Mouse (Mus musculus) kidney, adult 9 months (tissue): ENCODE measurements at regions not wholly inside any gene's neighbourhood (a gene's known extent, or its start where the extent isn't known, plus 50 kb on each side); places are given as distances from the start of the nearest gene placed in this dataset.

Source experiments
- DNase-seq: peaks from one replicate; pipeline ENCODE4 v3.0.0; 2022

GRCm38 (mm10) chr3:145705317-145705716, 53.2 kb upstream of the Ddah1 start:
- no peak for DNase-seq

- no peak for DNase-seq
Measured at GRCm38 (mm10) chr3:145704054-145704453, 54.3 kb upstream of the Ccn1 start.

- DNase-seq = peak; percentile 9
Measured at GRCm38 (mm10) chr3:145703411-145703924, 53.7 kb upstream of the Ccn1 start.

- DNase-seq = no peak
Measured at GRCm38 (mm10) chr3:145702739-145703138, 53.0 kb upstream of the Ccn1 start.

- no peak for DNase-seq
Measured at GRCm38 (mm10) chr3:145701945-145702344, 52.2 kb upstream of the Ccn1 start.
